Mouse (Mus musculus) mature B cell (primary cell): ENCODE measurements around the gene Elf3.
"Not testable (repeated sequence)": the region's sequence is repeated elsewhere in the genome, so short reads cannot be mapped to it uniquely, and the experiment has no call there.

ENCODE experiments used
- in situ Hi-C: fragments of 300-500 bp; cut with MboI; formaldehyde crosslinking; loops from 2 replicates; pipeline ENCODE4 v1.14.3; 2019

Elf3 gene

GRCm38 (mm10) chr1:135237131-135237851, 21.1 kb downstream of the Elf3 start:
- in situ Hi-C loops: no loop called here

- in situ Hi-C loops: no loop called here
Measured at GRCm38 (mm10) chr1:135234771-135235170, 23.6 kb downstream of the Elf3 start.

- in situ Hi-C loops: no loop called here
Measured at GRCm38 (mm10) chr1:135233961-135234360, 24.4 kb downstream of the Elf3 start.

GRCm38 (mm10) chr1:135231878-135232277, 26.5 kb downstream of the Elf3 start:
- in situ Hi-C loops: not testable (repeated sequence)

- in situ Hi-C loops: no loop called here
Measured at GRCm38 (mm10) chr1:135227339-135227950, 30.9 kb downstream of the Elf3 start.

- in situ Hi-C loops: no loop called here
Measured at GRCm38 (mm10) chr1:135224981-135225604, 33.3 kb downstream of the Elf3 start.

GRCm38 (mm10) chr1:135224147-135224546, 34.2 kb downstream of the Elf3 start:
- in situ Hi-C loops: no loop called here

- in situ Hi-C loops: no loop called here
Measured at GRCm38 (mm10) chr1:135217607-135218233, 40.6 kb downstream of the Elf3 start.

GRCm38 (mm10) chr1:135213772-135214640, 44.4 kb downstream of the Elf3 start:
- in situ Hi-C loops: no loop called here

GRCm38 (mm10) chr1:135210421-135210820, 47.9 kb downstream of the Elf3 start:
- in situ Hi-C loops: no loop called here

- in situ Hi-C loops: no loop called here
Measured at GRCm38 (mm10) chr1:135208716-135209115, 49.7 kb downstream of the Elf3 start.

- in situ Hi-C loops: no loop called here
Measured at GRCm38 (mm10) chr1:135206586-135207339, 51.6 kb downstream of the Elf3 start.

- in situ Hi-C loops: no loop called here
Measured at GRCm38 (mm10) chr1:135205257-135205656, 53.1 kb downstream of the Elf3 start.

- in situ Hi-C loops: no loop called here
Measured at GRCm38 (mm10) chr1:135204196-135205126, 53.9 kb downstream of the Elf3 start.
